Mouse (Mus musculus): ENCODE measurements around the gene Mars.

The Mars gene

DNA sequence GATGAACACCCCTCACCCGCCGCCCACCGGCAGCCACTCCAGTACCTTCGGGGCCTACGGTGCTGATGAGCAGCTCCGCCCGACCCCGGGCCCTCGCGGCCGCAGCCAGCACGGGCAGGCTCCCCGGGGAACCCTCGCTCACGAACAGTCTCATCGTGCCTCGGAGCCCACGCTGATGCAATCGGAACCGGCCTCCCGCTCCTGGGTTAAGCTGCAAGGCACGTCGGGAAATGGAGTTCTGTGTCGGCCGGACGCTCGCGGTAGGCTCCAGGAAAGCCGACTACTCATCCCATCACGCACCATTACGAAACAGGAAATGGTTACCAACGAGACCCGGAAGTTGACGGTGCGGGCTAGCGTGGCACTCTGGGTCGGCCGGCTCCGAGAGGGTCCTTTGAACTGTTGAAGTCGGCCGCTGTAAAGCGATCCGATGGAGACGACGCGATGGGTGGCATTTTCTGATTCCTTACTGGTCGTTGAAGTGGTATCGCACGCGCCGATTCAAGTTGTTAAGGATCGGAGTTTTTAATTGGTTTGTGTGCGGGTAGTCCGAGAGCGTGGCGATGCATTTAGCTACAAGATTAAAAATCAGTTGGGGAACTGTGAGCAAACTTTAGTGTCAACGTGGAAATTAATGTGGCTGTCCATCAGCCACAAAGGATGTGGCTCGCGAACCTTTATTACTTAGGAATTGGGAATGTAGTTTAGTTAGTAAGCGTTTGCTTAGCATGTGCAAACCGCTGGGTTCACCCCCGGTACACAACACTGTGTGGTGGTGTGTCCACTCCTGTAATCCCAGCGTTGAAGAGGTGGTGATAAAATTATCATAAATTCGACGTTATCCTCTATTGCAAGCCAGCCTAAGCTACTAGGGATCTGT, at the start of gene Mars:
Mars (minus strand) TSS at position 311 of the 880 bp plus-strand sequence.
- in situ Hi-C loops (cut with MboI; ENCODE audit: low sequenced_read_pairs) = no loop called here

DNA sequence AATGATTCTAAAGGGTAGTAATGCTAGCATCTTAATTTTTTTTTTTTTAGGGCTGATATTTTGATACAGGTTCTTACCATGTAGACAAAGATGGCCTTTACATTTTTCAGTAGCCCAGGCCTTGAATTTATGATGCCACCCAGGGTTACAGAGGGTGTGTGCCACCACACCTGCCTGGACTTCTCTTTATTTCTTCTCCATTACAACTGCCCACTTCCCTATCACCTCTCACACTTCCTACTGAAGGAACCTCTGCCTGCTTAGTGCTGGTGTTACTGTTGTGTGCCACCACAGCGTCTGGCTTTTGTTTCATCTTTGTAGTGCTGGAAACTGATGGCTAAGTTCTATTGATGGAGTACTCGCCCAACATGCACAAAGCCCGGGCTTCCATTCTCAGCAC, 49.1 kb upstream of the Mars start:
- in situ Hi-C loops (cut with MboI; ENCODE audit: low sequenced_read_pairs) = no loop called here

GRCm38 (mm10) chr10:127355336-127355735, 43.8 kb upstream of the Mars start:
- in situ Hi-C loops (cut with MboI; ENCODE audit: low sequenced_read_pairs) = no loop called here

DNA sequence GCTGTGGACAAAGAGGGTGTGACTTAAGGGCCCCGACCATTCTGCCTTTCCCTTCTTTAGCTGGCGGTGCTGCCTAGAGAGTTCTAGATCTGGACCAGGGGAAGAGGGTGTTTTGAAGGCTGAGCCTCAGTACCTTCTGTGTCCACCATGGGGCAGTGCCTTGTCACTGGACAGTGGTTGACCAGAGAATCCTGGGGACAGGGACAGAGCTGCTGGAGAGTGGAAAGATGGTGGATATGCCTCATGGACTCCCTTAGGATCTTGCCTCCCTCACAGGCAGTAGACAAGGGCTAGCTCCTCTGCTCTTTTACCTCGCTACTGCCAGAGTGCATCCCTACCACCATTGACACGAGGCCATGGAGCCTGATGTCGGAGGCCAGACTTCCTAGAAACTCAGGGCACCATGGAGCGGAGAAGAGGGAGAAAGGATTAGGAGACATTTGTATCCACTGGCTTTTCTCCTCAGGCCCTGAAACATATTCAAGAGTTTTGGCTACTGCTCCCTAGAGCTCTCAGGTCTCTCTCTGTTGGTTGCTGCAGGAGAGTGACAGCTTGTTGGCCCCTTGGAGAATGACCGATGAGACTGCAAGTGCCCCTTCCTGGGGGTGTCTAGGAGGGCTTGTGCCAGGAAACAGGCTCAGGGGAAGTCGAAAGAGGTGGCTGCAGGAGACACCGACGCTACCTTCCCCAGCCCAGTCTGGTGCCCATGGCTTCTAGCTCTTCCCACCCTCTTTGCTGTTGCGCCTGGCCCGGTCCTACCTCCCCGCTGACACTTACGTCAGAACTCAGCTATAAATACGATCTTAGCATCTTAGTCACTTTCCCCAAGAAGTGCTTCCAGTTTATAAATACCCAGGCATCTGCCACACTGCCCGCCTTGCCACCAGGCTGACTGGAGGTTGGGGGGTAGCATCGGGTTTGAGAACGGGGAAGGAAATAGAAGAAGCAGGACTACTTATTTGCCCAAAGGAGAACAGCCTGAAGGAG, 42.6 kb upstream of the Mars start, which contains the start of gene Inhbe:
Inhbe (minus strand) TSS at position 503 of the 987 bp plus-strand sequence.
- in situ Hi-C loops (cut with MboI; ENCODE audit: low sequenced_read_pairs) = no loop called here

- in situ Hi-C loops (cut with MboI; ENCODE audit: low sequenced_read_pairs) = no loop called here
Observed at GRCm38 (mm10) chr10:127352766-127353165, 41.2 kb upstream of the Mars start.

DNA sequence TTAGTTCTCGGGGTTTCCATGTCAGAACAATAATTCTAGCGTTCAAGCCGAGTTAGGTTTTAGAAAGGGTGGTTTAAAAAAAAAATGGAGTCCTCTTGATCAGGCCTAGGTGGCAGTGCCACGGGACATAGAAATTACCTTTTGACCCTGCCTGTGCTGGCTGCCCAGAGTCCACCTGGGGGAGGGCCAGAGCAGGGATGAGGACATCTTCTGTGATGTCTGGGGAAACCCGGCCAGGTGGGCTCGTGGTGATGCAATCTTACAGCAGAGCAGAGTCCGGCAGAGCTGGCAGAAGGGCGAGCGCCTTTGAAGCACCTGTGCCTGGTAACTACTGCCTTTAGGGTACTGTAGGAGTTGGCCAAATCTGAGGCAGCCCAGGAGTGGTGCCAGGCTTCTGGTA, 40.6 kb upstream of the Mars start:
- in situ Hi-C loops (cut with MboI; ENCODE audit: low sequenced_read_pairs) = no loop called here

DNA sequence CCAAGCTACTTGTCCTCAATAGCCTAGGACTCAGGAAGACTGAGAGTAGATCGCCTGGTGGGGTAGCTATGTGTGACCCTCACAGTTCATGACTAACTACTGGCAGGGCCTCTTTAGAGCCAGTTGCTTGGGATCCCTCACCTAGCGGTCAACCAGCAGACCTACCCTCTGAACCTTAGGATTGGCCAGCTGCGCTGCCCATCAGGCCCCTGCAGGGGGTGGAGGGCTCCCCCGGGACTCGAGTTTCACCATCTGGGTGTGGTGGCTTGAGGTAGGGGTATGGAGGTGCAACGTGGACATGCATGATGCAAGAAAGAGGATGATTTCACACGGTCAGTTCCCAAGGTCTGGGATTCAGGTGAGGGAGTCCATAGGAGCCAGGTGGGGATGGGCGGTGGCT, 40.1 kb upstream of the Mars start:
- in situ Hi-C loops (cut with MboI; ENCODE audit: low sequenced_read_pairs) = no loop called here

DNA sequence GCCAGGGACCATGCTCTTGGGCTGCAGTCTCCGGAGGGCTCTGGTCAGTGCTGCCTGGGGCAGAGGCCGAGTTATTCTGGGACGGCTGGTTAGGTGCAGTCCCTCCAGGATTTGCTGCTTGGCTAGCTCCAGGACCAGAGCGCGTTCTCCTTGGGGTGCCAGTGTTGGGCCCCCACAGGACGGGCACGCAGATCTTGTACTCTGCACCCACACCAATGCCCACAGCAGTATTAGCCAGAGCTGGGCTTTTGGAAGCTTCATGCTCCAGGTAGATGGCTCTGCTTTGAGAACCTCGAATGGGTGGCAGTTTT, 39.7 kb upstream of the Mars start:
- in situ Hi-C loops (cut with MboI; ENCODE audit: low sequenced_read_pairs) = no loop called here

DNA sequence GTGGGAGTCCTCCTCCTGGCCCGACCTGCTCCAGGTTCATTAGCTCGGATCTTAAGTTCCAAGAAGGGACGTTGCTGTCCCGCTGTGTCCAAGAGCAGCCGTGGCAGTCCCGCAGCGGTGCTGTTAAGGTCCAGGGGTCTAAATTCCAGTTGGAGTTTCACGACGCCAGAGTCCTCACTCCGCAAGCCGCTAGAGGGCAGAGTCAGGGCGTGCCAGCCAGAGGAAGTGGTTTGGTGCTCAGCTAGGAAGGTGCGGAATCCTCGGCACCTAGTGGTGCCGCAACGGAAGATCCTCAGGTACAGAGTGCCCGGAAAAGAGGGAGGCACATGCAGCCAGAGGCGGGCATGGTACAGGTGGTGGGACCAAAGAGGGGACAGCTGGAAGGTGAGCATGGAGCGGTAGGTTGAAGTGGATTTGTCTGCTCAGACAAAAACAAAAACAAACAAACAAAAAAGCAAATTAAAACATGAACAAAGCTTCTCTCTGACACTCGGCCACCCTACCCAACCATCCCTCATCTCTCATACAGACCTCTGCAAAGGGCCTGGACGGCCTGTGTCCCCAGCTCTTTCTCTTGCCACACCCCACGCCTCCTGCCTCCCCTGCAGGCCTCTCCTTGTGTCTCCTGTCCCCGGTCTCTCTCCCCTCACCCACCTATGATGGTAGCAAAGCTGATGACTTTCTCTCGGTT, 39.2 kb upstream of the Mars start:
- in situ Hi-C loops (cut with MboI; ENCODE audit: low sequenced_read_pairs) = no loop called here

GRCm38 (mm10) chr10:127349810-127350209, 38.2 kb upstream of the Mars start:
- in situ Hi-C loops (cut with MboI; ENCODE audit: low sequenced_read_pairs) = no loop called here

- in situ Hi-C loops (cut with MboI; ENCODE audit: low sequenced_read_pairs) = no loop called here
Observed at GRCm38 (mm10) chr10:127348957-127349356, 37.4 kb upstream of the Mars start.

DNA sequence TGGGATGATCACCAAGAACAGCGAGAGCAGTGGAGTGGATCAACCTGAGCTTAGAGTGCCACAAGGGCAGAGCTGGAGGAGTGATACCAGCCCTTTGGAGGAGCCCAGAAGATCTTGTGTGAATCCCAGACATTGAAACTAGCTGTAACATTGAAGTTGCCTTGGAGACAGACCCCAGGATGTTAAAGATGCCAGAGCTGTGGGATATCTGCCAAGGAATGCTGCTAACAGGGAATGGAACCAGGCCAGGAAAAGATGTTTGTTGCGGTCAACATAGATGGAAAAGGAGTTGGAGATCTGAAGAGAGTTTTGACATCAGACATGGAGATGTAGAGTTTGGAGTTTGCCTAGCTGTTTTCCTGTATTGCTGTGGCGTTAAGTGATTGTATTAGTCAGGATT, 34.6 kb upstream of the Mars start:
- in situ Hi-C loops (cut with MboI; ENCODE audit: low sequenced_read_pairs) = no loop called here

- in situ Hi-C loops (cut with MboI; ENCODE audit: low sequenced_read_pairs) = no loop called here
Observed at GRCm38 (mm10) chr10:127343029-127343428, 31.4 kb upstream of the Mars start.

DNA sequence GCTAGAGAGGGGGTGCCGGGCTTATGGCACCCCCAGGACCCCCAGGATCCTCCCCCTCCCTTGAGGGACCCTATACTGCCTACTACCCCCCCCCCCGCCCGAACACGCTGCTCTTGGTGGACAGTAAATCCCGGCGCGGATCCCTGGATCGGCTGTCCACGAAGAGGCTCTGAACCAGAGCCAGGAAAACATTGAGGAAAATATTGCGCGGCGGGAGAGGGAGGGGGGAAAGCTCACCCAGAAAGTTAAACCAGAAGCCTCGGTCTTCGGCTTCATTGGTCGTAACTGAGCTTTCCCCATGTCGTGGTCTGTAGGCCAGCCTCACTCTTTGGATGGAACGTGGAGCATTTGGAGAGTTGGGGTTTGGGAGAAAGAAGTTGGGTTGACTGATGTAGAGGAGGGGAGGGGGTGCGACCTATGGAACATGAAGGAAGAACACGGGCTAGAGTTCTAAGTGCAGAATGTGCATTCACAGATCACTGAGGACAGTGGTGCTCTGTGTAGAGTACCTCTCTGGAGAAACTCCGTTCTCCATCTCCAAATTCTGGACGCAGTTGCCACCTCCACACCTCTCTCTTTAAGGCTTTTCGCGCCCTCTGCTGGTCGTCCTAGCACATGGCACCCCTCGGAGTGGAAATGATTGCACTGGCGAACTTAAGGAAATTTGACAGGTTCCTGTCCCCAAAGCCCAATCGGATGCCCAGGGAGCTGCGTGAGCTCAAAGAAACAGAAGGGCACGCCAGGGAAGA, 30.5 kb upstream of the Mars start, which contains the start of gene Gli1:
Gli1 (minus strand) TSS at position 84 of the 749 bp plus-strand sequence.
- in situ Hi-C loops (cut with MboI; ENCODE audit: low sequenced_read_pairs) = no loop called here

- in situ Hi-C loops (cut with MboI; ENCODE audit: low sequenced_read_pairs) = no loop called here
Observed at GRCm38 (mm10) chr10:127341360-127341690, 29.7 kb upstream of the Mars start.

DNA sequence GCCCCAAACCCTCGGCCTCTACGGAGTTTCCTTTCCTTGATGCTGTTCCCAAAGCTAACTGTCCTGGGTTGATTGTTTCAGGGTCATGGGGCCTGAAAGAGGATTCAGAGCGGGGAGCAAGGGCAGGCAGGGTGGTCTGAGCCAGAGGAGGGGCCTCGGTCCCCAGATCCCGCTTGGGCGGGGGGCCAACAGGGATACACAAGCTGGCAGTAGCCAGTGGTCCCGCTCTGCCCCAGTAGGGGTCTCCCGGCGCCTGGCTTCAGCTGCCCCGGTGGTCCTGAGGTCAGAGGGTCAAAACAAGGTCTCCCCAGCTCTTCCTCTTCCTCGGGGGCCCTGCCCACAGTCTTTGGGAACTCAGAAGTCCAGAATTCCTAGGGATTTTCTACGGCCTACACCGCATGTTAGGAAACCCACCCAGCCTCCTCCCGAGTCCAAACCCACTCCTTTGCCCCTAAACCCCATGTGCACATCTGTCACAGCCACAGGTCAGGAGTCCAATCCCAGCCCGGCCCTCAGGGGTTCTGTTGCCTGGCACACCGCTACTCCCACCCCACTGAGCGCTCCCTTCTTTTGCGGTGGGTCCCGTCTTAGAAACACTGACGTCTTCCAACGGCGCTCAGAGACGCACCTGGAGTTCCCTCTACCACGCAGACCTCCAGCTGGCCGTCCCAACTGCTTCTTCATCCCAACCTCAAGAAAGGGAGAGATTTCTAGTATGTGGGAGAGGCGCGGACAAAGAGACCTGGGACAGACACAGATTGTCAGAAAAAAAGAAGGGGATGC, 29.2 kb upstream of the Mars start:
- in situ Hi-C loops (cut with MboI; ENCODE audit: low sequenced_read_pairs) = no loop called here

DNA sequence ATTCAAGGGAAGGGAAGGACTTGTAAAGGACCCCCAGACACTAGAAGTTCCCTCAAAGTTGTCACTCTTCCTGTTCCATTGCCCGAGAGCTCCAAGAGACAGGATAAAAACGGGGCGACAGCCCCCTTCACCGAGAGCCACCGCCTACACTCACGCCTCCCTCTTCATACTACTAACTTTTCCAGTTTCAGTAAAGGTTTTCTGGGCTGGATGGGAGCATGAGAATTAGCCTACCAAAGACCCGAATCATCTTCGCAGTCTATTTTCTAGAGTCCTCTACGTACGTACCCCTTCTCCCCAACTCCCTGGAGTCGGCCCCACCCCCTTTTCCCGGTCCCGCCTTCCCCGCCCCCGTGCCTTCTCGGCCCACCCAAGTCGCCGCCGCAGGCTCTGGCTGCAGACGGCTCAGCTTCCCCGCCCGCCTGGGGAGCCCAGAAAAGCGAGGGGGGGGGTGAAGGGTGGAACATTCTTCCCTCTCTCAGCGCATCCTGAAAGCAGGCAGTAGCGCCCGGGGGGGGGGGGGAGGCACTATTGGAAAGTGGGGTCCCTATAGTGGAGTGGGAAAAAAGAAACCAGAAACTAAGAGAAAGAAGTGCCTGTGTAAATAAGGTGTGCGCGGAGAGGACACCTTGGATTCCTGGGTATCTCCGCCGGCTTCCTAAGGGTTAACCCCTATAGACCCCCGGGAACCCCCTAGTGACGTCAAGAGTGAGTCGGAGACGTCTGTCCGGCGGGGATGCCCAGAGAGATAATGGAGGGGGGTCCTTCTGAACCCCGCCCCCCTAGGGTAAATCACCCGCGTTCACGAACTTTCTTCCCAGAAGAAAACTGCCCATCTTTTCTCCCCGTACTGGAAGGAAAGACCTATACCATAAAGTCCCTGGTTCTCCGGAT, 28.3 kb upstream of the Mars start:
- in situ Hi-C loops (cut with MboI; ENCODE audit: low sequenced_read_pairs) = no loop called here

GRCm38 (mm10) chr10:127338930-127339682, 27.5 kb upstream of the Mars start:
- in situ Hi-C loops (cut with MboI; ENCODE audit: low sequenced_read_pairs) = no loop called here

All from CH12F3 (cell line).